Mouse (Mus musculus) spleen, postnatal 10 days (tissue): ENCODE data around the gene Svip.

Experiments
- DNase-seq, 2 experiments: peaks; one replicate each; pipeline ENCODE4 v3.0.0; 2021 to 2022; ENCODE audit warnings: low spot score in 2 of 2

The Svip gene

GRCm38 (mm10) chr7:52005511-52006295 lies at the start of gene Svip:
TSS of gene Svip (minus strand) at chr7:52006018.
- DNase-seq: peak; percentile 87 to 92

GRCm38 (mm10) chr7:52037600-52038582 lies 32.1 kb upstream of the Svip start:
- DNase-seq: peak in 1 of 2 experiments; percentile 27

GRCm38 (mm10) chr7:52024050-52024626 lies 18.3 kb upstream of the Svip start:
- no peak for DNase-seq

DNA sequence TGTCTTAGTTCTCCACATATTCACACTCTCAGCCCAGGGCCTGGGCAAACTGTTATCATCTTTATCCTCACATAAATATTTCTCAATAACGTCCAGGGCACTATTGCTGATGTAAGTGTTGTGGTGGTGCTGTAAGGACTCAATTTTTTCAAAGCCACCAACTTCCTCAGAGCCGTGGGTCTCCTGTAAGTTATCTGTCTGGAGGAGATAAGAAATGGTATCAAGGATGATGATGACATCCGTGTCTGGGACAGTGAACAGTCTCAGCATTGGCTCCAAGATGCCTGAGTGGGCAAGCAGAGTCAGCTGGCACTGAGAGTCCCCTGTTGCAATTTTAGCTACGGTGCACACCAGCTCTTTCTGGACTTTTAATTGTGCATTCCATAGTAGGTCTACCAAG lies 16.2 kb upstream of the Svip start:
- no peak for DNase-seq

DNA sequence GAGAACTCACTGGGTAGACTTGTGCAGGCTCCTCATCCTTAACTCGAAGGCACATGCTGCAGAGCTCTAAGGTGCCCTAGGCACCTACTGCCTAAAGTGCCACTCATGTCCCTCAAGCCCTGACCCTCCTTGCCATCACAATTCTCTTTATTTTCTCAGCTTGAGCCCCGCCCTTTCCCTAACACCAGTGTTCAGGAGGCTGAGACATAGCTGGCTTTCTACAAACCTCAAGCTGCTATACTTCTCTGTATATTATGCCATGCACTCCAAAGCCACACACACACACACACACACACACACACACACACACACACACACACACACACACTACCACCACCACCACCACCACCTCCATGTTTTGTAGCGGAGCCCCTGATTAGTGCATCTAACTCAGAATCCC lies 9.8 kb upstream of the Svip start, which contains the start of gene 1700015G11Rik:
TSS of gene 1700015G11Rik (minus strand) at position 101 of the 400 bp plus-strand sequence.
- DNase-seq: no peak

GRCm38 (mm10) chr7:52015180-52015579 lies 9.4 kb upstream of the Svip start:
- no peak for DNase-seq

DNA sequence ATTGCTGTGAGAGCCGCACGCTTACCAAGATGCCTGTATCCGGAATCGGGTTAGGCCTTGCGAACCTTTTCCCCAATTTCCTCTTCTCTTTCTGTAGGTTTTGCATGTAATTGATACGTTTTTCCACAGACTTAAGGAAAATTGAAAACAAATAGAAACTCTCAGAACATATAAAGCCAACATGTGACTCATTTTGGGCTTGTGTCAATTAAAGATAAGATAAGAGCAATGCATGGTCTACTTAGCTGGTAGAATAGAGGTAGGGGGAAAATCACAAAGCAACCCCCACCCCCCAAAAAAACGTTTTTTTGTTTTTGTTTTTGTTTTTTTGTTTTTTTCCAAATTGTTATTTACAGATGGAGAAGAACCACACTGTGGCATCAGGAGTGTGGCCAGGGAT lies 7.6 kb upstream of the Svip start:
- no peak for DNase-seq

DNA sequence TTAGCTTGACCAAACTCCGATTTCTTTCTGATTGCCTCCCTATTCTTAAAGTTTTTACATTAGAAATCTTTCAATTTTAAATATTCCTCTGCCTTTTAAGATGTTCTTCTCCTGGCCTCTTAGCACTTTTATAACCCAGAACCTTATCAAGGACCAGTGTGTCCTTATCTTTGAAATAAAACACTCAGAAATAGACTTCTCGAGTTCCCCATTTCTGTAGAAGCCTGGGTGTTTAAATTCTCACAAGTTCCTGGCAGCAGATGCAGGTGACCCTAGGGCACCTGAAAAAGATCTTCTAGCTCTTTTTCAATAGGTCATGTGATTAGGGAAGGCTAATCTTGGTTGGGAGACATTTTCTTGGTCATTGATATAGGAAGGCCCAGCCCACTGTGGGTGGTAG lies 1.3 kb upstream of the Svip start:
- DNase-seq: no peak

DNA sequence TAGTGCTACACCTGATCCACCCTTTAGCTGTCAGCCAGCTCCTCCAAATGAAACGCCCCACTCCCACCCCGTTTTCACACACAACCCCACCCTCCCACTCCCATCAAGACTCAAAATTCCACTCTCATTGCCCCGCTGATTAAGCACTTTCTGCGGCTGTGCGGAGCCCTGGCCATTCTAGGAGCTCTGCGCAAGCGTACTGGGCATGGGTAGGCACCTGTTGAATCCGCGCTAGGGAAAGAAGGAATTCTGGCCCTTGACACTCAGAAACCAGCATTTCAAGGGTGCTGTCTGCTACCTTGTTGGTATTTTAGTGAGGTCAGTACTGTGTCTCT lies 445 bp upstream of the Svip start:
- no peak for DNase-seq

DNA sequence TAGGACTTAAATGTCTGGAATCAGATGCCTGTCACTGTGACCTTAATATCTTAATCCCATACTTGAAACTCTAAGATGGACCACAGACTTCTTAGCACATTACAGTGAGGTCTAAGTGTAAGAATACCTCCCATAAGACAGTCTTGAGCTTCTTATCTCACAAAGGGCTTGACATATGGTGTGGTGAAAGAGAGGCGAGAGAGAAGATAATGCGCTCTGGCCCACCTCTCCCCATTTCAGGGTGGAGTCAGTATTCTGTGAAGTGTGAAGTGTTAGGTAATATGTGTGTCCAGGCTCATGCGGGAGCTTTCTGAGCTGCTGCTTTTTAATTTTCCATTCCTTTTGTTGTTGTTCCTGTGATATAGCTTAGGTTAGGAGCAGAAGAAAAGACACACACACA lies 14.8 kb downstream of the Svip start:
- DNase-seq: no peak

GRCm38 (mm10) chr7:51986909-51987308 lies 18.9 kb downstream of the Svip start:
- DNase-seq: no peak

GRCm38 (mm10) chr7:51985763-51986162 lies 20.1 kb downstream of the Svip start:
- DNase-seq: no peak

DNA sequence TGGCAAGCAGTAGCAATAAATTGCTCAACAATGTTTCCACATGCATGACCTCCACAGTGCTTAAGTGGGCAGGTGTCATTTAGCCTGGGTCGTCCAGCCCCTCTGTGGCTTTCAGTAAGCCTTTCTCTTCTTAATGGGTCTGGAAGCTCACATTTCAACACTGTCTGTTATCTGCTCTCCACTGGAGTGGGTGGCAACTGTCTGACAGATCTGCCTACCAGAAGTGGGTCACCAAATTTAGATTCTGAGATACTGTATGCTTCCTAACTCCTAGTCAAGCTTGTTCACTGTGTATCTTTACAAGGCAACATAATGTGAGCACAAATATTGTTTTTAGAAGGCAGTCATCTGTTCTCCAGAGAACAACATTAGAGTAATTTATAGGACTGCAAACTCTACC lies 23.5 kb downstream of the Svip start:
- no peak for DNase-seq

DNA sequence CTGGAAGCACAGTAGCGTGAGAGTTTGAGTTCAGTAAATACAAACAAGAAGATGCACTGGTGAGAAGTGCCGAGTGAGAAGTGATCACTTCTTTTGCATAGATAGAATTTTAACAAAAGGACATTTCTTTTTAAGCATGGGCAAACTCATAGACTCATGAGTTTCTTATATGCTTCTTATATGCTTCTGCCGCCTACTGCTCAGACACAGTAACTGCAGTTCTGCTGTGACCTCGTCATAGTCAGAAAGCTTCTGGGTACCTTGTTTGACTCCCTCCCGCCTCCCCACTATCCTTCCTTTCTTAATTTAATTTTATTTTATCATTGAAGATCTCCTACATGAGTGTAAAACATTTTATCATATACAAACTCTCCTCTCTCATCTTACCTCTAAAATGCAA lies 26.5 kb downstream of the Svip start:
- DNase-seq: peak in 1 of 2 experiments; percentile 57

DNA sequence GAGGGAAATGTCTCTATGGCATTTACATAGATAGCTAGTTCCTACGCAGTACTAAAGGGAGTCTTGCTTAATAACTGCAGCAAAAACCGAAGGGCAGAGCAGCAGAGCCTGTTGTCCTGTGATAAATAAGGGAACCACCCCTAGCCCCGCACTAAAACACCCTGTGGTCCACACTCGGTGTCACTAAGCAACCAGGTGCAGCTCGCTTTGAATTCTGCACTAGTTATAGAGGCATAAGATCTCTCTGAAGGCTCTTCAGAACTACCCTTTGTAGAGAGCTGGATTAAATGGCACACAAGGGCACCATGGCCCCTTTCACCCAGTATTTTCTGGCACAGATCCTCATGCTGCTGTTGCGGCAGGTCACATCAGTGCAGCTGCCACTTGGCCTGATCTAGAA lies 30.6 kb downstream of the Svip start:
- DNase-seq: no peak

DNA sequence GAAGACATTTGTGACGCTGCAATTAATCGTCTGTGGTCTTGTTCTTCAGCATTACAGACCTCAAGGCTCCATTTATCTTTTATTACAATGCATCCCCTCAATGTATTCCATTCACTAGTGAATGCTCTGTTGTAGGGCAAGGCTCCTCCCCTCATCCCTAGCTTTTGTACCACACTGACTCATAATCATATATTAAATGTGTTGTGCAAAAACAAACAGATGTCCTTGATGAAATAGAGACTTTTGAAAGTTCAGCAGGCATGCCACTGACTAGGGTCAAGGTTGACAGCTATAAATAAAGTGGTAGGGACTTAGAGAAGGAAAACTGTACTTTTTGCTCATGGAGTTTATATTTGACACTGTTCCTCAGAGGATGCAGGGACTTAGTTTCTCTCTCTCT lies 32.3 kb downstream of the Svip start:
- no peak for DNase-seq

GRCm38 (mm10) chr7:51973091-51973490 lies 32.7 kb downstream of the Svip start:
- DNase-seq: no peak

GRCm38 (mm10) chr7:51972252-51972855 lies 33.5 kb downstream of the Svip start:
- DNase-seq: peak in 1 of 2 experiments; percentile 52

DNA sequence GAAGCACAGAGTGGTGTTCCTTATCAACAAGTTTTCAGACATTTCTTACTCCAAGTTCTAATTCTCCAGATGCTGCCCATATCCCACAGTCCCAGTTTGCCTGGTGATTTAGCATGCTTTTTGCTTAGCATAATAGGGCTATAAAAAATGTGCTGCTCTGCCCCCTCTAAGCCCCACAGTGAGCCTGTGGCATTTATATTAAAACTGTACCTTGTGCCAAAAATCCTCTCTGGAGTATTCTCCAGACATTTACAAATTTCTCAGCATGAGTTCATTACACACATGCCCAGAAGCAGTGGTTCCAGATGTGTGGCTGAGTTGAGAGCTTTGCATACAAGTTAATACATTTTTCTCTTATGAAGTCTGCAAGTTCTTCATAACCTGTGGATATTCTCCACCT lies 36.4 kb downstream of the Svip start:
- DNase-seq: no peak

DNA sequence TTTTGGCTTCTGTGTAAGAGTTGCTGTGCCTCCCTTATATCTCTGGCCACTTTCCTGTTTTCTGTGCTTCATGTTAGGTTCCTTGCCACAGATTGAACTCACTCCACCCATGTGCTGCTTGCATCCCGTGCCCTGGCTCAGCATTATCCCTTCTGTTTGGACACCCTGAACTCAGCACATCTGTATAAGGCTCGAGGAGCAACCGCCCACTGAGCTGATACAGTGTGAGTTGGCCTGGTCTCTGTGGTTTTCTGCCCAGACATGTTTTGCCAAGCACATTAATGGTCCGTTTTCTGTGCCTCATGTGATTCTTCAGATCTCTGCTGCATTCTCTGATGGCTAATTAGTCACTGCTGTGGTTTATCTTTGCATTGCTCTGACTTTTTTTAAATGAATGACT lies 38.2 kb downstream of the Svip start:
- DNase-seq: no peak

DNA sequence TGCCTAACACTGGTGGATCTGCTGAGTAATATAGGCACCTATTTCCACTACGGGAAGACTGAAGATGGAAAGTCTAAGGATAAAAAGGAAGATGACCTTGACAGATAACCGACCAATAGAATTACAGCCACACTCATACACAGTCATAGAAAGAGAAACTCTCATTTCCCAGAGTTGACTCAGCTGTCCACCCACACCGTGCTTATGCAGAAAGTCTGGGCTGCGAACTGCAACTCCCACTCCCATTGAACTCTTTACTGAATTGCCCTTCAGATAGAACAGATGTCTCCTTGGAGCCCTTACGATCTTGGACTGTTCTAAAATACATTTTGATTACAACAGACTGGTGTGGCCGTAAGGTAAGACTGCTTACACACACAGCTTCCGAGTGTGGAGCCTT lies 41.1 kb downstream of the Svip start:
- DNase-seq: no peak
